Mouse (Mus musculus) ES-E14 (cell line): ENCODE data around the gene Dpp6.

ENCODE experiments used
- CHD2 ChIP-seq: IDR thresholded peaks from 2 replicates; pipeline ENCODE4 v1.6.1; 2014; ENCODE audit warnings: mild to moderate bottlenecking, low read depth, low read length, inconsistent platforms
- HCFC1 ChIP-seq: IDR thresholded peaks from 2 replicates; pipeline ENCODE4 v1.6.1; 2012; ENCODE audit warnings: low read length, inconsistent platforms, borderline replicate concordance; ENCODE audit not compliant: insufficient read depth
- MAFK ChIP-seq: IDR thresholded peaks from 2 replicates; pipeline ENCODE4 v1.6.1; 2014; ENCODE audit warnings: mild to moderate bottlenecking, low read depth, low read length, inconsistent platforms; ENCODE audit not compliant: insufficient read depth
- ZNF384 ChIP-seq: IDR thresholded peaks from 2 replicates; pipeline ENCODE4 v1.6.1; 2012; ENCODE audit warnings: low read depth, low read length, inconsistent platforms

DNA sequence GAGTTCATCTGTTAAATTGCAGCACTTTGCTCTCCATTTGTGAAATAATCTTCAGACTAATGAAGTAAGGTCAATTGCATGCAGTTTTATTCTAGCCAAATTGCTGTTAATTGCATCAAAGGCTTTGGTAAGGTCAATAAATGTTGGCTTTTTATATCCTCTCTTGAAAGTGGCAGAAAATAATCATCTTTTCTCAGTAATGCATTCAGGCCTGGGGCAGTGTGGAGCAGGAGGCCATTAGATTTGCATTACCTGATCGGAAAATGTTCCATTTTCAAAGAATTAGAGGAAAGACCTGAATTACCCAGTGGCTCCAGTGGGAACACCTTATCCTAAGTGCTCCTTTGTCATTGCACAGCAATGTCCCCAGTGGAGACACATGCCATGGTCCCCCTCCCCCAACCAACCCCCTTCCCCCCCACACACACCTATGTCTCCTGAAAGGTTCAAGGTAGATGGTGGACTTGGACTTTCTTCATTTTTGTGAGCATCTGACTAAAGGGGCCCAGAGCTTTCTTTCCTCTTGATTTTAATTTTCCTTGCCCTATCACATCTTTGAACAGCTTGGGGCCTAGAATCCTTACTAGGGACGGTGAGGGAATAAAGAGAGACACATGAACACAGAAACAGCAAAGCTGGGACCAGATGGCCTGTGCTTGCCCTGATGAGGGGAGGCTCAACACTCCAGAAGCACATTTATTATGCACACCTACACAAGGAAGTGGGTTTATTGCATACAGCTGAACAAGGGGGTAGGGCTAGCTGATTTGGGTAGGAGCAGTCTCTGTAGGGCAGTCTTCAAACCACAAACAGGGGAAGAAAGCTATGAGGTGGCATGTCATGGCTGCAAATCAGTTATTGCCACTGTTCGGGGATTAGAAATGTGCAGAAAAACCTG lies 506.1 kb downstream of the Dpp6 start:
- TF ChIP-seq MAFK (no peak), ZNF384 (no peak), CHD2 (no peak), HCFC1 (no peak)
